Mouse (Mus musculus): ENCODE measurements at regions not wholly inside any gene's neighbourhood (a gene's known extent, or its start where the extent isn't known, plus 50 kb on each side); places are given as distances from the start of the nearest gene placed in this dataset.

DNA sequence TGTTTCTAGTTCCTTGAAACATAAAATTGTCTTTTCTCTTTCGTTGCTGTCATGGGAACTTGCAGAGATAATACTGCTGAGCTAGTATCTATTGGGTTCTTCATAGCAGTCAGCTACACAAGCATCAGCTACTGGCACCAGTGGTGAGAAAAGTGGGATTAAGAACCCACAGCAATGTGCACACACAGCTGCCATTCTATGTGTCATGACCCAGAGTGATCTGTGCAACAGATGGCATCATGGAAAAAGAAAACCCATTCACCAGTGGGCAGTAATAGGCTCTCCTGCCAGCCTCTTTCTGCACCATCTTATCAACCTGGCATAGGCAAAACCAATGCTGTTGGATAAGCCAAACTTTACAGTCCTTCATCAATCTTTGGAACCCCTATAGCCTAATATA lies 428.1 kb downstream of the Trib2 start:
- no peak for DNase-seq

GRCm38 (mm10) chr12:15357808-15358207 lies 458.9 kb downstream of the Trib2 start:
- DNase-seq: no peak

GRCm38 (mm10) chr12:15320697-15321449 lies 495.8 kb downstream of the Trib2 start:
- no peak for DNase-seq

GRCm38 (mm10) chr12:15319647-15320046 lies 497.1 kb downstream of the Trib2 start:
- DNase-seq: no peak

- no peak for DNase-seq
Observed at GRCm38 (mm10) chr12:15294898-15295297, 521.8 kb downstream of the Trib2 start.

DNA sequence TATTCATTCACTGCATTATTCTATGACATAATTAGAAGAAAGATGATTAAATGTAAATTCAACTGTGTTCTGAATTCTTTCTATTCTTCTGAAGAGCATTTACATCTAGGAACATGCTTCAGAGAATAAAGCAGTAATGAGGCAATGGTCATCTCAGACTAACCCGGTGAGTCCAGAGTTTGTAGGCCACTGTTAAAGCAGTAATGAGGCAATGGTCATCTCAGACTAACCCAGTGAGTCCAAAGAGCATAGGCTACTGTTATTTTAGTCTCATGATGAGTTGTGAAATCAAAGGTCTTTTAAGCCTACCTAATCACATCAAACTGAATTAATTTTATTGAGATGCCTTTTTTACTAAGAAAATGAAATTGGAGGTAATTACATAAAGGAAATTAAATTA lies 554.6 kb downstream of the Trib2 start:
- no peak for DNase-seq

DNA sequence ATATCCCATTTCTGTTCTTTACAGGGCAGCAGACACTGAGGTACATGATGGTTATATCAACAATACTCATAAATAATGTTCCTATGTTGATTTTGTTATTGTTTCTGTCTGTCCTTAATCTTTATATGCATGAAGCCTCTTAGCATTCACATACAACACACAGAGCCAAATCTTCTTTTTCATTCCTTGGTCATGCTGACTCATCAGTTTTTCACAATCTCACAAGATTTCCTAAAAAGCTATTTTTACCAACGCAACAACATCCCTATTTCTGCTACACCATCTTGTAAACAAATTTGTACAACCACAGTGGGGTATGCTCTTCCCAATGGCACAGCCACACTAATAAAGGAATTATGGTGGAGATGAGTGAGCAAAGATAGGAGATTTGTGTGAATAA lies 555.1 kb downstream of the Trib2 start:
- no peak for DNase-seq

GRCm38 (mm10) chr12:15260907-15261415 lies 555.8 kb downstream of the Trib2 start:
- peak; percentile 1 for DNase-seq

GRCm38 (mm10) chr12:15244966-15245365 lies 571.8 kb downstream of the Trib2 start:
- no peak for DNase-seq

- DNase-seq: peak; percentile 2
Observed at GRCm38 (mm10) chr12:15222497-15223170, 594.1 kb downstream of the Trib2 start.

GRCm38 (mm10) chr12:15218504-15218903 lies 598.2 kb downstream of the Trib2 start:
- peak; percentile 3 for DNase-seq

- no peak for DNase-seq
Observed at GRCm38 (mm10) chr12:15216180-15216579, 600.5 kb downstream of the Trib2 start.

GRCm38 (mm10) chr12:15174411-15175041 lies 642.2 kb downstream of the Trib2 start:
- peak; percentile 1 for DNase-seq

DNA sequence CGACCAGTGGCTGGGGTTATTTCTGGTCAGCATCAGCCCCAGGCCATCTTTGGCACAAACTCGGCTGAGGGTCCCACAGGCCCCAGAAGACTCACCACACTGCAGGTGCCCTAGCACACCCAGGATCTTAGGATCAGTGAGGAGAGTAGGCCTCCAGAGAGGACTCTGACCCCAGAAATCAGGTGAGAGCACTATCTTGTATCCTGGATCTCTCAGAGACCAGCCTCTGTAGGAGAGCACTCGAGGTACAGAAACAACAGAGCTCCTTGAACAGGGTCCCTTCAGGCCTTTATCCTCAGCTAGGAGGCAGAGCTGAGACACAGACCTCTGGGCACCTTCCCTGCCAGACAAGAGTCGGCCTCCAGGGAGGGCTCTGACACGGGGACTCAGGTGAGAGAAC lies 654.1 kb downstream of the Trib2 start:
- DNase-seq: no peak

GRCm38 (mm10) chr12:15161864-15162263 lies 654.9 kb downstream of the Trib2 start:
- no peak for DNase-seq

- DNase-seq: no peak
Observed at GRCm38 (mm10) chr12:15160478-15160998, 656.2 kb downstream of the Trib2 start.

DNA sequence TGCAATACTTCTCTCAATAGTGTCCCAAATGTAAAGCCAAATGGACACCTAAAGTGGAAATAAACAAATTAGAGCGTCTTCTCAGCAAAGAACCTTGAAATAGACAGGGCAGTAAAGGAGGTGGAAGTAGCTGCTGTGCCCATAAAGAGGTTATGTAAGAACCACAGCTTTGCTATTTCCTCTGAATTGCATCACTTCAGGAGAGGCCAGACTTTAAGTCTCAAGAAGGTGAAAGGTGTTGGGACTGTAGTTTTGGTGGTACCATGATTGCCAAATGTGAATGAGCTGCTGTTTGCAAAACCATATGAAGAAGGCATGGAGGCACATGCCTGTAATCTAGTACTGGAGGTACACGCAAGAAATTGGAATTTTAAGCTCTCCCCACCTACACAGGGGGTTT lies 670.3 kb downstream of the Trib2 start:
- DNase-seq: no peak

- peak; percentile 8 for DNase-seq
Observed at GRCm38 (mm10) chr12:15137039-15137438, 679.7 kb downstream of the Trib2 start.

DNA sequence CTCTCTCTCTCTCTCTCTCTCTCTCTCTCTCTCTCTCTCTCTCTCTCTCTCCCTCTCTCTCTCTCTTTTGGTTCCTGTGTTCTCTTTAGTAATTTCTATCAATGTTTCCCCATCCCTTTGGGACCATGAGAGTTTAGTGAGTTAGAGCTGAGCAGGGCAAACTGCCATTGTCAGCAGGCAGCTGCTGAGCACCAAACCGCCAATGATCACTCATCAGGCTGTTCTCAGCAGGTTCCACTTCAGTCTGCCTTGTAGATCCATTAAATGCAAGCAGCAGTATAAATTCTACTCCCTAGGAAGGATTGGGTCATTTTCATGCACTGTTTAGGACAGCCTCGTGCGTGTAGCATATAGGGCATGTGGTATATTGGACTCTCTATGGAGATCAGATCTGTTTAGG lies 692.5 kb downstream of the Trib2 start:
- no peak for DNase-seq

DNA sequence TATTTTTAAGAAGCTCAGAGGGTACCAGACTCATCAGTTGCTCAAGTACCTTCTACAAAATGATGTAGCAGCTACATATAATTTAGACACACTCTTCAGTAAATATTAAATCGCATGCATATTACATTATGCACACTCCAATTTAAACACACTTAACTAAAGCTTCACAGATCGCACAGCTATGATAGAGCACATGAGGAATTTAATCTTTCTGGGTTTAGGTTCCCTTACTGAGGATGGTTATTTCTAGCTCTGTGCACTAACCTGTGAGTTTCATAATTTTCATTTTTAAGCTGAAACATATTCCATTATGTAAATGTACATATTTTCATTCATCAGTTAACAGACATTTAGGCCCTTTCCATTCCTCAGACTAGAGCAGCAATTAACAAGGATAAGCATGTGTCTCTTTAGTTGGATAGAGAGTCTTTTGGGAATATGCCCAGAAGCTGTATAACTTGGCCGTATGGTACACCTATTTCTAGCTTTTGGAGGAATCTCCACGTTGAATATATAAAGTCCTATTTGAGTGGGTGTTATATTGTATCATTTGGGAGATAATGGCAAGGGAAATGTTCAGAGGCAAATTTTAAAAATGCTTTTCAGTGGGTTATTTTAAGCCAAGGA lies 694.0 kb downstream of the Trib2 start:
- no peak for DNase-seq

GRCm38 (mm10) chr12:15115556-15115955 lies 701.2 kb downstream of the Trib2 start:
- no peak for DNase-seq

DNA sequence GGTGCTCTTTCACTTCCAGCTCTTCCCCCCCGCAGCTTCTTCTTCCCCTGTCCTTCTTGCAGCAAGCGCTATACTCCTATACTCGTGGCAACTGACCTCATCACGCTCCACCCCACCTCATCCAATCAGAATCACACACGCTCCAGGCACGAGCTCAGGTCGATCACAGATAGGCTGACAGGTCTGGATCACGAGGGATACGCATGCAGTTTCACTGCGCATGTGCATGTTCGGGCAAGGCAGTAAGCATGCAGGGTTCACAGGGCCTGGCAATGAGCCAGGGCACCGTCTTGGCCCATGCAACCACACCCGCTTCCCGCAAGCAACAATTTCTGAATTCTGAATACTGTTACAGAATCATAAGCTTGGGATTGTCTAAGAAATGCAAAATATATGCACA lies 701.9 kb downstream of the Trib2 start:
- no peak for DNase-seq

GRCm38 (mm10) chr12:15111049-15111448 lies 705.7 kb downstream of the Trib2 start:
- no peak for DNase-seq

Measured in embryo, embryonic 11 days (tissue).